Mouse (Mus musculus) ES-Bruce4 (cell line): ENCODE measurements around the gene Cyp2j8. TPM values are rescaled to one million over a fixed set of nuclear protein-coding genes. Genes with fewer than 3 reads are reported as not detected.
"Not testable (repeated sequence)": the region's sequence is repeated elsewhere in the genome, so short reads cannot be mapped to it uniquely, and the experiment has no call there.

Experiments
- H3K27ac ChIP-seq: 2 replicates; pipeline ENCODE4 v1.5.1; 2012; ENCODE audit warnings: low read length, inconsistent platforms; ENCODE audit not compliant: insufficient read depth
- H3K27me3 ChIP-seq: 2 replicates; pipeline ENCODE4 v1.6.1; 2012; ENCODE audit warnings: mild to moderate bottlenecking, low read length, inconsistent platforms; ENCODE audit not compliant: control insufficient read depth, poor library complexity, insufficient read depth, severe bottlenecking
- H3K36me3 ChIP-seq: 2 replicates; pipeline ENCODE4 v1.6.1; 2012; ENCODE audit warnings: inconsistent platforms, mild to moderate bottlenecking, low read length, moderate library complexity; ENCODE audit not compliant: control insufficient read depth, poor library complexity, insufficient read depth, severe bottlenecking
- H3K4me1 ChIP-seq: one replicate; pipeline ENCODE4 v1.8.1; 2011; ENCODE audit warnings: low read length; ENCODE audit not compliant: control insufficient read depth, insufficient read depth
- H3K4me3 ChIP-seq: 2 replicates; pipeline ENCODE4 v1.5.1; 2011; ENCODE audit warnings: low read depth, mild to moderate bottlenecking, low read length
- H3K9ac ChIP-seq: 2 replicates; pipeline ENCODE4 v1.6.1; 2012; ENCODE audit warnings: low read depth, mild to moderate bottlenecking, inconsistent platforms; ENCODE audit not compliant: poor library complexity, severe bottlenecking
- H3K9me3 ChIP-seq: replicated peaks from 2 replicates; pipeline ENCODE4 v1.6.1; 2012; ENCODE audit warnings: mild to moderate bottlenecking, low read length, inconsistent platforms; ENCODE audit not compliant: control insufficient read depth, poor library complexity, insufficient read depth, severe bottlenecking
- CTCF ChIP-seq: IDR thresholded peaks from one replicate; pipeline ENCODE4 v1.8.1; 2011; ENCODE audit warnings: low read depth, low read length
- EP300 ChIP-seq: IDR thresholded peaks from 2 replicates; pipeline ENCODE4 v1.6.1; 2011; ENCODE audit warnings: low read depth, low read length; ENCODE audit not compliant: insufficient read depth
- POLR2A ChIP-seq: IDR thresholded peaks from one replicate; pipeline ENCODE4 v1.8.1; 2011; ENCODE audit warnings: low read length; ENCODE audit not compliant: insufficient read depth
- polyA plus RNA-seq: library from polyadenylated mRNA; stranded (reverse); fragments of >200 nt; gene quantifications from 2 replicates; pipeline ENCODE4 v1.2.4, GENCODE M21; 2011; ENCODE audit warnings: low read depth; ENCODE audit not compliant: missing spikeins, insufficient read depth, insufficient read length

The Cyp2j8 gene
- polyA plus RNA-seq, 1 experiment = not detected

DNA sequence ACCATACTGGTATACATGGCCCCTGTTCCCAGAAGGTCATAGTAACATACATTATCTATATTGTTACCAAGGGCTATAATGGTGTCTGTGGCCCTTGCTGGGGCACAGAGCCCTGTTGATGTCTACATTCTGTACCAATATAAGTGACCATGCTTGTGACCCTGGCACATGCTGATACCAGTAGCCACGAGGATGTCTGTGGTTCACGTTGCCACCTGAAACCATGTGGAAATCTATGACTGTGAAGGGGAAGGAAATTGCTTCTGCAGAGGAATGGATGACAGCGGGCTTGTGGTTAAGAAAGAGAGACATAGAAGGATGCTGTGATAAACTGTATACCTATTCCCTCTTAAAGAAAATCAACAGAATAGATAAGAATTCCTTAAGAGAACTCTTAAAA, 2.9 kb upstream of the Cyp2j8 start:
- Histone ChIP-seq H3K4me3 (no peak overlapping the region), H3K9me3 (no peaks in the 10 kb centered on the region), H3K27me3 (no peaks in the 10 kb centered on the region), H3K36me3 (no peaks in the 10 kb centered on the region), H3K4me1 (no peaks in the 10 kb centered on the region), H3K9ac (no peak overlapping the region), H3K27ac (no peak overlapping the region)
- no peak for TF ChIP-seq POLR2A
- TF ChIP-seq CTCF = no peak
- no peak for TF ChIP-seq EP300

DNA sequence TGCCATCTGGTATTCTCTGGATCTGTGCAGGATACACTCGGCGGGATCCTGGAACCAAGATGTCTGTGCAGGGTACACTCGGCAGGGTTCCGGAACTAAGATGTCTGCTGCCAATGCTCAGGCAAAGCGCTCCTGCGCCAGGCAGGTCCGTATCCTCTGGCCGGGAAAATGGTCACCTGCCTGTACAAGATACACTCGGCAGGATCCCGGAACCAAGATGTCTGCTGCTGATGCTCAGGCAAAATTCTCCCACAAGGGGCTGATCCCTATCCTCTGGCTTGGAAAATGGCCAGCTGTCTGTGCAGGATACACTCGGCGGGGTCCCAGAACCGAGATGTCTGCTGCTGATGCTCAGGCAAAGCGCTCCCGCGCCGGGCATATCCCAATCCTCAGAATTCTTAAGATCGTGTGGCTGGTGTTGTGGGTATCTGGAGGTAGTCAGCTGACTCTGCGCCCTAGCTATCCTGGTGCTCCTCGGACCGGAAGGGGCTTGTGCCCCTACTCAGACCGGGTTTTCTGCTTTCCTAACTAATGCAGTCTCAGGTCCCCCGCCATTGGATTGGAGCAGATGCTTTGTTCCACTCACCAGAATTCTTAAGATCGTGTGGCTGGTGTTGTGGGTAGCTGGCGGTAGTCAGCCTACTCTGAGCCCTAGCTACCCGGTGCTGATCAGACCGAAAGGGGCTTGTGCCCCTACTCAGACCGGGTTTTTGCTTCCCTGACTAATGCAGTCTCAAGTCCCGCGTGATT, 43.7 kb downstream of the Cyp2j8 start:
- Histone ChIP-seq H3K9ac (peak overlapping the region; percentile 51), H3K4me3 (peak overlapping the region; percentile 54)
- not testable (repeated sequence) for H3K27ac ChIP-seq, H3K9me3 ChIP-seq, H3K27me3 ChIP-seq, H3K4me1 ChIP-seq, H3K36me3 ChIP-seq

Other genes with a start within 250 kb of the Cyp2j8 start
- gene Cyp2j11, start 158.7 kb downstream of the Cyp2j8 start, polyA plus RNA-seq = not detected in 2 replicates
- gene Cyp2j6, start 46.3 kb upstream of the Cyp2j8 start, polyA plus RNA-seq = 0.26 and 0.58 TPM in 2 replicates
- gene Cyp2j9, start 84.2 kb upstream of the Cyp2j8 start, polyA plus RNA-seq = 1.5 and 1.6 TPM in 2 replicates
- not detected in 2 replicates for gene Cyp2j5, start 156.8 kb upstream of the Cyp2j8 start, polyA plus RNA-seq